Mouse (Mus musculus) forebrain, embryonic 13.5 days (tissue): ENCODE data around the gene Zfp365. TPM values are rescaled to one million over a fixed set of nuclear protein-coding genes. Genes with fewer than 3 reads are reported as not detected.
A peak's percentile ranks its signal among the peaks of the same experiment; 100 is the strongest.

Experiments
- ATAC-seq: fragments of 200-750 bp; cut with Nextera tagmentation; 2 replicates; pipeline ENCODE4 v1.8.0; 2017
- H3K27ac ChIP-seq: fragments of 300-500 bp; sonication (generic); 2 replicates; pipeline ENCODE4 v1.5.1; 2015; ENCODE audit warnings: inconsistent platforms, mild to moderate bottlenecking, moderate library complexity
- H3K27me3 ChIP-seq: fragments of 300-500 bp; sonication (generic); 2 replicates; pipeline ENCODE4 v1.6.1; 2015; ENCODE audit warnings: mild to moderate bottlenecking, inconsistent platforms
- H3K36me3 ChIP-seq: fragments of 300-500 bp; sonication (generic); 2 replicates; pipeline ENCODE4 v1.6.1; 2015; ENCODE audit warnings: mild to moderate bottlenecking, inconsistent platforms; ENCODE audit not compliant: poor library complexity, severe bottlenecking
- H3K4me1 ChIP-seq: fragments of 300-500 bp; sonication (generic); 2 replicates; pipeline ENCODE4 v1.6.1; 2015; ENCODE audit warnings: inconsistent platforms
- H3K4me2 ChIP-seq: fragments of 300-500 bp; sonication (generic); 2 replicates; pipeline ENCODE4 v1.6.1; 2015; ENCODE audit warnings: inconsistent platforms, mild to moderate bottlenecking, moderate library complexity
- H3K4me3 ChIP-seq: fragments of 300-500 bp; sonication (generic); 2 replicates; pipeline ENCODE4 v1.5.1; 2015; ENCODE audit warnings: mild to moderate bottlenecking, inconsistent platforms
- H3K9ac ChIP-seq: fragments of 300-500 bp; sonication (generic); 2 replicates; pipeline ENCODE4 v1.6.1; 2015; ENCODE audit warnings: mild to moderate bottlenecking, inconsistent platforms
- H3K9me3 ChIP-seq: fragments of 300-500 bp; sonication (generic); replicated peaks from 2 replicates; pipeline ENCODE4 v1.6.1; 2016; ENCODE audit warnings: inconsistent platforms
- WGBS: fragments of 180-500 bp; shearing (Covaris S2); methylation state at CpG from one replicate; pipeline ENCODE4 v1.1.7; 2015; 5-methylcytosine and 5-hydroxymethylcytosine counted together
- polyA plus RNA-seq: library from polyadenylated mRNA; unstranded; fragments of >200 nt; fragmentation: Nextera tagmentation; extraction: Ambion mirVana; gene quantifications from 2 replicates; pipeline ENCODE4 v1.2.1, GENCODE M21; 2015

Gene Zfp365
- polyA plus RNA-seq, 1 experiment from 2014 or later, result 2.6 TPM

DNA sequence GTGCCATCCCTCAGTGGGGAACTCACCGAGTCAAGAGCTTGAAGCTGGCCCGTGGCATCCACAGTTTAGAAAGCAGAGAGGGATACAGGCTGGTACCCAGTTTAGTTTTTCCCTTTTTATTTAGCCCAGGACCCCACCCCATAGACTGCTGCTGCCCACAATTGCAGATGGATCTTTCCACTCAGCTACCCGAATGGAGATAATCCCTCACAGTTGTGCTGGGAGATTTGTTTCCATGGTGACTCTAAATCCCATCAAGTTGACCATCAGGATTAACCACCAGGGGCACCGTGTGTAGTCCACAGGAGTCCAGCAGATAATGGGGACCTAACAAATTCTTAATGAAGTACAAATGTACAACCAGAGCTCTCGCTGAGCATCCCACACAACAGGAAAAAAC lies 11.3 kb downstream of the Zfp365 start:
- no peaks in the 10 kb centered on the region for H3K4me1 ChIP-seq
- 3% methylated on average over 5 of the region's 5 CpGs for WGBS
- no peak overlapping the region for H3K4me3 ChIP-seq
- no peak for ATAC-seq
- 0 out of 2 replicates have a peak, but pooled peaks cover 2% of the 10 kb centered on the region for H3K27me3 ChIP-seq
- H3K9ac ChIP-seq, result no peak overlapping the region
- H3K27ac ChIP-seq, result no peak overlapping the region
- no peaks in the 10 kb centered on the region for H3K9me3 ChIP-seq
- H3K36me3 ChIP-seq, result no peaks in the 10 kb centered on the region
- no peak overlapping the region for H3K4me2 ChIP-seq

DNA sequence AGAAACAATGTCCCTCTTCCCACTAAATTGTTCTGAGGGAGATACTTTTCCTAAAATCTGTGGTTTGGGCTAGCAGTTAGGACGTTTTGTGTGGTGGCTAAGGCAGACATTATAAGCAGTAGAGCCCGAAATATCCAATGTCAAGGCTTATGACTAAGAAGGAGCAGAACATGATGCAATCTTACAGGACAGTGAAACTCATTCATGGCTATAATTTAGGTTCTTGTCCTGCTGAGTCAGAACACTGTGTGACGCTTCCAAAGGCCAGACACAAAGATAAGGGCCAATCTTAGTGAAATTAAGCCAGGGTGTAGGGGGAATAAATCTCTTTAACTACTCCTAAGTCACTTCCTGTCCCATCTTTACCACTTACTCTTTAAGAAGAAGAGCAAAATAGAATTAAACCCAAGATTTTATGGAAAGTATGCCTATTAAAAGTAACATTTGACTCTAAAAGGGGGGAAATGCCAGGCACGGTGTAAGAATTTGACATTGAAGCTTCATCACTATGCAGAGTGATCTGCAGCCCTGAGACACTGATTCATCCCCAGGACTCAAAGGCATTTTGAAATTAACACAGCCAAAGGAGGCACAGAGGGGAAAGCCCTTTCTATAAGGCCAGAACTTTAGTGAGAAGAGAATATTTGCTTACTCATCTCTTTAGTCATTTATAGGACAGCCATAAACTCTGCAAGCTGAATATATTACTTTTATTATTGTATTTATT lies 13.3 kb downstream of the Zfp365 start:
- Histone ChIP-seq H3K4me2 (no peak overlapping the region), H3K9me3 (no peaks in the 10 kb centered on the region), H3K27ac (no peak overlapping the region), H3K4me3 (no peak overlapping the region), H3K27me3 (no peaks in the 10 kb centered on the region), H3K9ac (no peak overlapping the region), H3K4me1 (peaks cover under 1% of the 10 kb centered on the region), H3K36me3 (no peaks in the 10 kb centered on the region)
- WGBS, result 79% methylated on average over 4 of the region's 4 CpGs
- ATAC-seq, result no peak

GRCm38 (mm10) chr10:67898355-67898935 lies 14.0 kb downstream of the Zfp365 start:
- Histone ChIP-seq H3K4me1 (peaks cover 7% of the 10 kb centered on the region), H3K4me2 (no peak overlapping the region), H3K9ac (no peak overlapping the region), H3K4me3 (no peak overlapping the region), H3K9me3 (no peaks in the 10 kb centered on the region), H3K27ac (no peak overlapping the region), H3K27me3 (no peaks in the 10 kb centered on the region), H3K36me3 (no peaks in the 10 kb centered on the region)
- no peak for ATAC-seq
- 94% methylated on average over 9 of the region's 9 CpGs for WGBS

- Histone ChIP-seq H3K9me3 (no peaks in the 10 kb centered on the region), H3K27me3 (no peaks in the 10 kb centered on the region), H3K4me2 (no peak overlapping the region), H3K4me3 (no peak overlapping the region), H3K4me1 (peaks cover 11% of the 10 kb centered on the region), H3K27ac (no peak overlapping the region), H3K36me3 (no peaks in the 10 kb centered on the region), H3K9ac (no peak overlapping the region)
- no peak for ATAC-seq
- WGBS, result 84% methylated on average over 6 of the region's 6 CpGs
Measured at GRCm38 (mm10) chr10:67897281-67897680, 15.2 kb downstream of the Zfp365 start.

- no peak for ATAC-seq
- no peaks in the 10 kb centered on the region for H3K9me3 ChIP-seq
- H3K4me1 ChIP-seq, result peaks cover 11% of the 10 kb centered on the region
- H3K36me3 ChIP-seq, result no peaks in the 10 kb centered on the region
- H3K27ac ChIP-seq, result no peak overlapping the region
- no peak overlapping the region for H3K4me2 ChIP-seq
- H3K27me3 ChIP-seq, result no peaks in the 10 kb centered on the region
- WGBS, result 73% methylated on average over 7 of the region's 7 CpGs
- H3K4me3 ChIP-seq, result no peak overlapping the region
- no peak overlapping the region for H3K9ac ChIP-seq
Measured at GRCm38 (mm10) chr10:67894683-67895082, 17.8 kb downstream of the Zfp365 start.

GRCm38 (mm10) chr10:67894059-67894458 lies 18.4 kb downstream of the Zfp365 start:
- Histone ChIP-seq H3K27me3 (no peaks in the 10 kb centered on the region), H3K9me3 (no peaks in the 10 kb centered on the region), H3K4me2 (peak overlapping the region; percentile 11; the same call in 1 of the 2 replicates), H3K4me1 (peaks cover 11% of the 10 kb centered on the region), H3K9ac (no peak overlapping the region), H3K36me3 (no peaks in the 10 kb centered on the region), H3K4me3 (no peak overlapping the region), H3K27ac (no peak overlapping the region)
- 67% methylated on average over 8 of the region's 8 CpGs for WGBS
- 0 out of 2 replicates have a peak, but pooled peaks have one; percentile 24 for ATAC-seq

DNA sequence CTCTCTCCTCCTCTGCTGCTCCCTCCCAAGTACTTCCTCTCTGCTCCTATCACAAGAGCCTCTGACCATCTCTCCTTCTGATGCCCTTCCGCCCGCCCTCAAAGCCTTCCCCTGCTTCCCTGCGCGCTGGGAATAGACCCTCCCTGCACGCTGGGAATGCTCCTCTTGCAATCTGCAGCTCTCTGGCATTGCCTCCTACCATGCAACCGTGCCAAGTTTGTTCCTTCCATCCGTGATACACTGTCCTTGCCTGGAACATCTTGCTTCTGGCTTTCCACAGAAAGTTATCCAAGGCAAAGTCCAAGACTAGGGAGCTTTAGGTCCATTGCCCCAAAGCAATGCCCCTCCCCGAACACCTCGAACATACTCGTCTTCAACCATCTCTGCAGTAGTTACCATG lies 19.2 kb downstream of the Zfp365 start:
- Histone ChIP-seq H3K4me1 (peaks cover 11% of the 10 kb centered on the region), H3K27ac (no peak overlapping the region; the same call in 1 of the 2 replicates), H3K4me3 (no peak overlapping the region), H3K36me3 (no peaks in the 10 kb centered on the region), H3K9me3 (no peaks in the 10 kb centered on the region), H3K9ac (no peak overlapping the region), H3K4me2 (no peak overlapping the region), H3K27me3 (no peaks in the 10 kb centered on the region)
- no peak for ATAC-seq
- 80% methylated on average over 10 of the region's 10 CpGs for WGBS

DNA sequence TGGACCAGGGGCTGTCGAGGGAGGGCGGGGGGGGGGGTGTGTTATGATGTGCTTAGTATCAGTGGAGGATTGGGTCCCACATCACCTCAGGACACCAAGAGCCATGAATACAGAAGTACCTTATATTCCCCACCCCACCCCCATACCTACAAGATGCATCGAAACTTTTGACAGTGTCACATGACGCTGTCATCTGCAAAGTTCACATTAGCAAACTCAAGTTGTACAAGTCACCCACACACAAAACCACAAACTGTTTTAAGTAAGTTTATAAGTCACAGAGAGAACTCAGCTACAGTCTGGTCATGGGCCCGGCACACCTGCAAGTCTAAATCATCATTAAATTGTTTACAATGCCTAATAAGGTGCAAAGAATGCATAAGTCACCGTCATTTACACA lies 21.3 kb downstream of the Zfp365 start:
- no peak overlapping the region for H3K27ac ChIP-seq
- no peak overlapping the region for H3K9ac ChIP-seq
- H3K4me2 ChIP-seq, result no peak overlapping the region
- no peaks in the 10 kb centered on the region for H3K9me3 ChIP-seq
- H3K4me3 ChIP-seq, result no peak overlapping the region
- no peaks in the 10 kb centered on the region for H3K27me3 ChIP-seq
- ATAC-seq, result no peak
- WGBS, result 95% methylated on average over 6 of the region's 6 CpGs
- H3K36me3 ChIP-seq, result no peaks in the 10 kb centered on the region
- peaks cover 11% of the 10 kb centered on the region for H3K4me1 ChIP-seq

DNA sequence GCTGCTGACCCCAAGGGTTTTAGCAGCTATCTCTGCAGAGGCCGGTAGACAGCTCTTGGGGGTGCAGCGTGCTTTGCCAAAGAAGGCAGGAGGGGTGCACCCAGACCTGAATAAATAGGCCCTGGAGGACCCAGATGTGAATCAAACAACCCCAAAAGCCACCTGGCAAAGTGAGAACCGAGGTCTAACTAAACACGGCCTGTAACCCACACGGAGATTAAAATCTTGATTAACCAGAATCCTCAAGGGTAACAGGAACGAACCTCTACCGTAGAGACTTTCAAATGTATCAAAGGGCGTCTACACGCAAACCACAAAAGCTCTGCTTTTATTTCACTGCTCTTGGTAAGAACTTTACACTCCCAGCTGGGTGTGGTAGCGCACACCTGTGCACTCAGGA lies 24.5 kb downstream of the Zfp365 start:
- no peaks in the 10 kb centered on the region for H3K36me3 ChIP-seq
- no peak overlapping the region for H3K9ac ChIP-seq
- H3K4me2 ChIP-seq, result no peak overlapping the region
- no peak overlapping the region for H3K27ac ChIP-seq
- no peak for ATAC-seq
- H3K4me3 ChIP-seq, result no peak overlapping the region
- WGBS, result 92% methylated on average over 10 of the region's 10 CpGs
- H3K4me1 ChIP-seq, result no peaks in the 10 kb centered on the region
- H3K27me3 ChIP-seq, result no peaks in the 10 kb centered on the region
- no peaks in the 10 kb centered on the region for H3K9me3 ChIP-seq

DNA sequence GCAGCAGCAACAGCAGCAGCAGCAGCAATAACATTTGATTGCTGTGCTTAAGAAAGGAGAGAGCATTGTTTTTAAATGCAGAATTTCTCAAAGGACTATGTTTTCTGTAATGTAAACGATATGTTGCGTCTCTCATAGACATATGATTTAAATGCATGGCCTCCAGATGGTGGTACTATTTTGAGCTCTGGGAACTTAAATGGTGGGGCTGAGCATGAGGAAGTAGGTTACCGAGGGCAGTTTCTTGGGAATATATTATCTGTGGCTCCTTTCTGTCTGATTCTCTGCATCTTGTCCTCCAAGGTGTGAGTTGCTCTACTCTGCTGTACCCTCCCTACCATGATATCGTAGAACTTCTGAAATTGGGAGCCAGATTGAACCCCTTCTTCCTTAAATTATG lies 31.8 kb downstream of the Zfp365 start:
- Histone ChIP-seq H3K27ac (no peak overlapping the region), H3K27me3 (no peaks in the 10 kb centered on the region), H3K4me3 (no peak overlapping the region), H3K4me2 (no peak overlapping the region), H3K4me1 (no peaks in the 10 kb centered on the region), H3K9ac (no peak overlapping the region), H3K36me3 (no peaks in the 10 kb centered on the region), H3K9me3 (no peaks in the 10 kb centered on the region)
- no peak for ATAC-seq
- WGBS, result 91% methylated on average over 4 of the region's 4 CpGs

- Histone ChIP-seq H3K9ac (no peak overlapping the region), H3K36me3 (no peaks in the 10 kb centered on the region), H3K9me3 (no peaks in the 10 kb centered on the region), H3K4me1 (no peaks in the 10 kb centered on the region), H3K4me2 (no peak overlapping the region), H3K4me3 (no peak overlapping the region), H3K27ac (no peak overlapping the region), H3K27me3 (no peaks in the 10 kb centered on the region)
- WGBS, result 10% methylated on average over 2 of the region's 2 CpGs
- ATAC-seq, result peak; percentile 69; the same call in 1 of the 2 replicates
Measured at GRCm38 (mm10) chr10:67871811-67872210, 40.7 kb downstream of the Zfp365 start.

- no peak for ATAC-seq
- no peak overlapping the region for H3K9ac ChIP-seq
- H3K9me3 ChIP-seq, result no peaks in the 10 kb centered on the region
- no peaks in the 10 kb centered on the region for H3K27me3 ChIP-seq
- H3K36me3 ChIP-seq, result no peaks in the 10 kb centered on the region
- H3K4me3 ChIP-seq, result no peak overlapping the region
- 96% methylated on average over 3 of the region's 3 CpGs for WGBS
- H3K27ac ChIP-seq, result no peak overlapping the region
- no peak overlapping the region for H3K4me2 ChIP-seq
- no peaks in the 10 kb centered on the region for H3K4me1 ChIP-seq
Measured at GRCm38 (mm10) chr10:67868234-67868633, 44.2 kb downstream of the Zfp365 start.

DNA sequence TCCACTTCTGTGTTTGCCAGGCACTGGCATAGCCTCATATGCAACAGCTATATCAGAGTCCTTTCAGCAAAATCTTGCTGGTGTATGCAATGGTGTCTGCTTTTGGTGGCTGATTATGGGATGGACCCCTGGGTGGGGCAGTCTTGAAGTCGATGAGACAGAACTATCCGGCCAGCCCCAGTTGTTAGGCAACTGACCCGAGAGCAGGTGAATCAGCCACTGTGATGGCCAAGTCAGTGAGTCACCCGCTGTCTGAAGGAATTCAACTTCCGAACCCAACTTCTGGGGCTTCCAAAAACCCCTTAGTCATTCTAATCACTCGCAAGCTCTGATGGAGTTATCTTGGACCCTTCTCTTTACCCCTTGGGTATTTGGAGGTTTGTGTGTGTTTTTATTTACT lies 46.6 kb downstream of the Zfp365 start:
- H3K9me3 ChIP-seq, result no peaks in the 10 kb centered on the region
- no peaks in the 10 kb centered on the region for H3K4me1 ChIP-seq
- H3K27me3 ChIP-seq, result no peaks in the 10 kb centered on the region; the same call in 1 of the 2 replicates
- no peak overlapping the region for H3K9ac ChIP-seq
- no peak overlapping the region for H3K4me2 ChIP-seq
- ATAC-seq, result no peak
- H3K36me3 ChIP-seq, result no peaks in the 10 kb centered on the region
- WGBS, result 92% methylated on average over 6 of the region's 6 CpGs
- no peak overlapping the region for H3K27ac ChIP-seq
- no peak overlapping the region for H3K4me3 ChIP-seq
